Mouse (Mus musculus): ENCODE measurements at regions not wholly inside any gene's neighbourhood (a gene's known extent, or its start where the extent isn't known, plus 50 kb on each side); places are given as distances from the start of the nearest gene placed in this dataset.
"Not testable (repeated sequence)": the region's sequence is repeated elsewhere in the genome, so short reads cannot be mapped to it uniquely, and the experiment has no call there.

DNA sequence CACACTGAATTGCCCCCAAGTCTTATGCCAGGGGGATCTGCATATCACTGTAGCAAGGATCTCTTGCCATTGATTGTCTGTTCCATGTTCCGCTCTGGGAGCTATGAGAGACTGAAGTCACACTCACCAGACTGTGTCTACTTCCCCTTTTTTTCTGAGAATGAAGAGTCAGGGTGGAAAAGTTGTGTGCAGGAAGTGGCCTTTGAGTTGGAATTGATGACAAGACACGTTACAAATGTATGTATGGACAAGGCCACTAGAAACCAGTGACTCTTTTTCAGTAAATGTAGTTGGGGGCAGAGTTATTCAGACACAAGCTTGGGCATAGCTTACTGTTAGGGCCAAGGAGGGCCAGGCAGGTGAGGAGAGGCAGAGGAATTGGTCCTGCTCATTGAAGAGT lies 70.4 kb upstream of the Creb5 start:
- Histone ChIP-seq H3K4me2 (ENCODE audit: low read length) (no peak overlapping the region), H3K4me3 (replicated peaks; ENCODE audit: low read depth, low read length) (no peak overlapping the region), H3K27ac (replicated peaks; ENCODE audit: low read depth, low read length) (no peak overlapping the region), H3K36me3 (ENCODE audit: control insufficient read depth, insufficient read depth, low read length) (no peaks in the 10 kb centered on the region), H3K9ac (replicated peaks; ENCODE audit: low read length) (no peak overlapping the region), H3K4me1 (ENCODE audit: control insufficient read depth, insufficient read depth, low read length) (peaks cover 3% of the 10 kb centered on the region; the same call in 1 of the 2 replicates), H3K27me3 (ENCODE audit: control insufficient read depth, insufficient read depth, low read length) (no peaks in the 10 kb centered on the region), H3K9me3 (ENCODE audit: control insufficient read depth, low read length) (no peaks in the 10 kb centered on the region)
- WGBS = 85% methylated on average over 2 of the region's 2 CpGs
- ATAC-seq (ENCODE audit: low FRiP score, low TSS enrichment) (no peak), DNase-seq (no peak)

DNA sequence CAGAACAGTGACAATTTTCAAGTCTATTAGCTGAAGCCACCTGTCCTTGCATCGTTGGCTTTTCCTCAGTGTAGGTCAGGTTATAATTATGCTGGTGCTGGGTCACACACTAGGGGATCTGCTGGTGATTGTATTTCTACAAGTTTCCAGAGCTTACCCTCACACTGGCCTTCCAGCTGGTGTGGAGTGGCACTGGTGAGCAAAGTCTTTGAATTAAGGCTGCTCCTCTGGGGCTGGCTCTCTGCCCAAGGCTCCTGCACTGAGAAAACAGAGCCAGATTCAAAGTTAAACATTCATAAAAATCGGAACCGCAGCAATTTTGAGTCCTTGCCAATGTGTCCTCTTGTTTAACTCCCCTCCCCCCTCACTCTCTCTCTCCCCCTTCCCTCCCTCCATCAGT lies 75.7 kb upstream of the Creb5 start:
- Histone ChIP-seq H3K27ac (replicated peaks; ENCODE audit: low read depth, low read length) (no peak overlapping the region), H3K27me3 (ENCODE audit: control insufficient read depth, insufficient read depth, low read length) (no peaks in the 10 kb centered on the region), H3K4me2 (ENCODE audit: low read length) (no peak overlapping the region), H3K9me3 (ENCODE audit: control insufficient read depth, low read length) (no peaks in the 10 kb centered on the region), H3K4me3 (replicated peaks; ENCODE audit: low read depth, low read length) (no peak overlapping the region), H3K36me3 (ENCODE audit: control insufficient read depth, insufficient read depth, low read length) (no peaks in the 10 kb centered on the region), H3K4me1 (ENCODE audit: control insufficient read depth, insufficient read depth, low read length) (no peaks in the 10 kb centered on the region), H3K9ac (replicated peaks; ENCODE audit: low read length) (no peak overlapping the region)
- 60% methylated on average over 3 of the region's 3 CpGs for WGBS
- no peak for ATAC-seq (ENCODE audit: low FRiP score, low TSS enrichment)
- DNase-seq = peak; percentile 53

DNA sequence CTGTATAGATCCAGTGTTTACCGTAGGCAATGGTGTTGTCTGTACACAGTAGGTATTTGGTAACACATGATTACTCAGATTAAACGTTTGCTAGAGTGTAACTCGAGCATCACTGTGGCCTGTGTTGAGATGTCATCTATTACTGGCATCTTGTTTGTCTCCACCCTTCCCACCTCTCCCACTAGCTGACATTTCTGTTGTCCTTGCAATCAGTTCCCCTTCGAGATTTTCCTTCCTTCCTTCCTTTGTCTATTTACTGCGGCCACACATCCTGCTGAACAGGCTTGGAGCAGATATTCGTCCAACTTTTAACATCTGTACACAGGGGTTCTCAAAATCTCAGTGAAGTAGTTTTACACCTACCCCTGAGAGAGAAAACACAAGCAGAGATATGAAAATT lies 77.7 kb upstream of the Creb5 start:
- Histone ChIP-seq H3K27me3 (ENCODE audit: control insufficient read depth, insufficient read depth, low read length) (no peaks in the 10 kb centered on the region), H3K27ac (replicated peaks; ENCODE audit: low read depth, low read length) (no peak overlapping the region), H3K4me3 (replicated peaks; ENCODE audit: low read depth, low read length) (no peak overlapping the region), H3K4me1 (ENCODE audit: control insufficient read depth, insufficient read depth, low read length) (no peaks in the 10 kb centered on the region), H3K9me3 (ENCODE audit: control insufficient read depth, low read length) (no peaks in the 10 kb centered on the region), H3K36me3 (ENCODE audit: control insufficient read depth, insufficient read depth, low read length) (no peaks in the 10 kb centered on the region), H3K9ac (replicated peaks; ENCODE audit: low read length) (no peak overlapping the region), H3K4me2 (ENCODE audit: low read length) (no peak overlapping the region)
- ATAC-seq (ENCODE audit: low FRiP score, low TSS enrichment) = no peak
- 77% methylated on average over 6 of the region's 6 CpGs for WGBS
- DNase-seq = no peak

DNA sequence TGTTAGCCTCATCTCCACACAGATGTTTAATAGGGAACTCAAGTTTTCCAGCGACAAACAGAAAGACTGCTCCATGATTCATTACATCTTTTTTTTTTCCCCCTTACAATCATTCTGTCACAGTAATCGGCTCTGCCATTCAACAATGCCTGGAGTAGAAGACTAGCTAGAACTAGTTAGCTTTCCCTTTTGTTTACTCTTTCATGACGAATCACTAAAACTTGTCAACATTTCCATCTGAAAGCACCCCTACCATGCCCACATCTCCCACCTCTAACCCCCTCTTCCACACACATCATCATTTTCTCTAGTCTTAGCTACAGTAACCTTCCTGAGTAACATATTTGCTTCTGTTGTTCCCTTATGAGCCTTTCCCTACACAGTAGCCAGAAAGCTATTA lies 78.6 kb upstream of the Creb5 start:
- H3K36me3 ChIP-seq (ENCODE audit: control insufficient read depth, insufficient read depth, low read length) = no peaks in the 10 kb centered on the region
- WGBS = 37% methylated on average over 3 of the region's 3 CpGs
- no peak for DNase-seq
- H3K9me3 ChIP-seq (ENCODE audit: control insufficient read depth, low read length) = no peaks in the 10 kb centered on the region
- no peaks in the 10 kb centered on the region for H3K27me3 ChIP-seq (ENCODE audit: control insufficient read depth, insufficient read depth, low read length)
- H3K27ac ChIP-seq (replicated peaks; ENCODE audit: low read depth, low read length) = no peak overlapping the region
- H3K4me3 ChIP-seq (replicated peaks; ENCODE audit: low read depth, low read length) = no peak overlapping the region
- ATAC-seq (ENCODE audit: low FRiP score, low TSS enrichment) = no peak
- no peaks in the 10 kb centered on the region for H3K4me1 ChIP-seq (ENCODE audit: control insufficient read depth, insufficient read depth, low read length)
- no peak overlapping the region for H3K4me2 ChIP-seq (ENCODE audit: low read length)
- H3K9ac ChIP-seq (replicated peaks; ENCODE audit: low read length) = no peak overlapping the region

DNA sequence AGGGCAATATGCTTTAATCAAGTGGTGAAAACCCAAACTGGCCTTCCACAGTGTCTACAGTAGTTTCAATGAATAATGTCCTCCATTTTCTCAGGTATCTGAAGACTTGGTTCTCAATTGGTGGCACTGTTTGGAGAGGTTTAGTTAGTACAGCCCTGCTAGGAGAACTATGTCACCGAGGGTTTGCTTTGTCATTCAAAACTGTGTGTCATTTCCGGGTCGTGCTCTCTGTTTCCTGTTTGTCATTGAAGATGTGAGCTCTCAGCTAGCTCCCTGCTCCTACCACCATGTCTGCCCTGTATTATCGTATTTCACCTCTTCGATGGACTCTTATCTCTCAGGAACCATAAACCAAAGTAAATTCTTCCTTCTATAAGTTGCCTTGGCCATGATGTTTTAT lies 79.3 kb upstream of the Creb5 start:
- no peaks in the 10 kb centered on the region for H3K9me3 ChIP-seq (ENCODE audit: control insufficient read depth, low read length)
- no peak overlapping the region for H3K9ac ChIP-seq (replicated peaks; ENCODE audit: low read length)
- WGBS = 79% methylated on average over 5 of the region's 5 CpGs
- ATAC-seq (ENCODE audit: low FRiP score, low TSS enrichment) = no peak
- no peaks in the 10 kb centered on the region for H3K36me3 ChIP-seq (ENCODE audit: control insufficient read depth, insufficient read depth, low read length)
- H3K4me1 ChIP-seq (ENCODE audit: control insufficient read depth, insufficient read depth, low read length) = no peaks in the 10 kb centered on the region
- no peak for DNase-seq
- H3K4me2 ChIP-seq (ENCODE audit: low read length) = no peak overlapping the region
- H3K27me3 ChIP-seq (ENCODE audit: control insufficient read depth, insufficient read depth, low read length) = no peaks in the 10 kb centered on the region
- no peak overlapping the region for H3K4me3 ChIP-seq (replicated peaks; ENCODE audit: low read depth, low read length)
- no peak overlapping the region for H3K27ac ChIP-seq (replicated peaks; ENCODE audit: low read depth, low read length)

DNA sequence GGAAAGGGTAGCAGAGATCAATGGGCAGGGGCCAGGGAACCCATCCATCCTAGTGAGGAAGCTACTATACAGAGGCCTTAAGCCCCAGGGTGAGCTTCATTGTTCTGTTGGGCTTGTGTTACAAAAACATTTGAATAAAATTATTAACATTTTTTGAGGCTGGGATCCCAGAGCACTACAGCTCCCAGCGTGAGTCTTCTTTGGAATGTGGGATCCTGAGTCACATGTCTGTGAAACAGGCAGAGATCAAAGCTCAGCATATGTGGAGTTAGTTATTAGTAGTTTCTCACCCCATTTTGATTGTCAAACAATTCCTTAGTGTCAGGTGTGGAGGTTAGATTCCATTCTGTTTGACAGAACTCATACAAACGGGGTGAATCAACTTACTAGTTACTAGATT lies 79.7 kb upstream of the Creb5 start:
- Histone ChIP-seq H3K36me3 (ENCODE audit: control insufficient read depth, insufficient read depth, low read length) (no peaks in the 10 kb centered on the region), H3K27me3 (ENCODE audit: control insufficient read depth, insufficient read depth, low read length) (no peaks in the 10 kb centered on the region), H3K4me1 (ENCODE audit: control insufficient read depth, insufficient read depth, low read length) (no peaks in the 10 kb centered on the region), H3K9me3 (ENCODE audit: control insufficient read depth, low read length) (no peaks in the 10 kb centered on the region), H3K4me3 (replicated peaks; ENCODE audit: low read depth, low read length) (no peak overlapping the region), H3K27ac (replicated peaks; ENCODE audit: low read depth, low read length) (no peak overlapping the region), H3K4me2 (ENCODE audit: low read length) (no peak overlapping the region), H3K9ac (replicated peaks; ENCODE audit: low read length) (no peak overlapping the region)
- WGBS = 64% methylated on average over 2 of the region's 2 CpGs
- DNase-seq (no peak), ATAC-seq (ENCODE audit: low FRiP score, low TSS enrichment) (no peak)

DNA sequence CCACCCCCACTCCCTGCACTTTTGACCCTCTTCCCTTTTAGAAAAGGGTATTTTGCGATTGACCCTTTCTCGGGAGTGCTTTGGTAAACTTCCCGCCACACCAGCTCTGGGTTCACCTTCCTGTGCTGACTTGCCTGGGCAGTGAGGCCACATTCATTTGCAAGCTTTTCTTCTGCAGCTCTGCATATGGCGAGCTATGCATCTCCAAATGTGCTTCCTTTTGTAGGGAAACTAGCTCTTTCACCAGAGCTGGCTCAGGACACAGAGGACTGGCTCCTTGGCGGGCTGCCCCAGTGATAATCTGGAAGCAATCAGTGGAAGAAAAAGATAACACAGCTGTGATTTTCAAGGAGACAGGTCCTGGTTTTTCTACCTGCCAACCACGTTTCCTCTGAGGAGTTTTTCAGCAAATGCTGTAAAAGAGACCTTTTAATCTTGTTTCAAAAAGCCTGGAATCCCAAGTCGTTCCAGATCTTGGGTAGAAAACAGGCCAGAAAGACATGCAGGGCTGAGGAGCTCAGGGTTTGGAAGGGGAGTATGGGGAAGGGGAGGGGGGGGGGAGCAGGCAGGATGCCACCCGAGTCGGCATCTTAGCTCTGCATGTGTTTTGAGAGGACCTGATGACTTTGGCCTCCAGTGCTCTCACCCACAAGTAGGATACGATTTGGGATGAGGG lies 85.7 kb upstream of the Creb5 start:
- H3K4me1 ChIP-seq (ENCODE audit: control insufficient read depth, insufficient read depth, low read length) = 0 out of 2 replicates have a peak, but pooled peaks cover 8% of the 10 kb centered on the region
- no peak overlapping the region for H3K4me2 ChIP-seq (ENCODE audit: low read length)
- DNase-seq (peak; percentile 44), ATAC-seq (ENCODE audit: low FRiP score, low TSS enrichment) (no peak)
- H3K9me3 ChIP-seq (ENCODE audit: control insufficient read depth, low read length) = no peaks in the 10 kb centered on the region
- H3K4me3 ChIP-seq (replicated peaks; ENCODE audit: low read depth, low read length) = no peak overlapping the region
- H3K27ac ChIP-seq (replicated peaks; ENCODE audit: low read depth, low read length) = no peak overlapping the region
- 29% methylated on average over 10 of the region's 10 CpGs for WGBS
- H3K27me3 ChIP-seq (ENCODE audit: control insufficient read depth, insufficient read depth, low read length) = no peaks in the 10 kb centered on the region
- no peaks in the 10 kb centered on the region for H3K36me3 ChIP-seq (ENCODE audit: control insufficient read depth, insufficient read depth, low read length)
- no peak overlapping the region for H3K9ac ChIP-seq (replicated peaks; ENCODE audit: low read length)

DNA sequence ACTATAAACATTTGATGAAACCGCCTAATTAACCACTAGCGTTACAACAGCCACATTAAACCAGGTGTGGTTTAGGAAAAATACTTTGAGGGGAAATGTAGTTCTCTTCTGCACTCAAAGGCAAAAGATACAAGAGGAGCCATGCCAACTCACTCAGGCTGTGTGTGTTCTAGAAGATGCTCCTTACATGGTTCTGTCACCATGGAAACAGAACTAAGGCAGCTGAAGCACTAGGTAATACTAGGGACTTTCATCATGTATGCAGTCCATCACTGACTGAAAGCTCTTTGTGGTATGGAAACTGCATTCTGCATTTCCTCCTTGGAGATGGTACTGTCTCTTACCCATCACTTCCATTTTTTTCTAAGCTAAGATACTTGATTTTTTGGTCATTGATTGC lies 87.6 kb upstream of the Creb5 start:
- H3K4me2 ChIP-seq (ENCODE audit: low read length) = no peak overlapping the region
- H3K9me3 ChIP-seq (ENCODE audit: control insufficient read depth, low read length) = no peaks in the 10 kb centered on the region
- no peaks in the 10 kb centered on the region for H3K36me3 ChIP-seq (ENCODE audit: control insufficient read depth, insufficient read depth, low read length)
- no peaks in the 10 kb centered on the region for H3K27me3 ChIP-seq (ENCODE audit: control insufficient read depth, insufficient read depth, low read length)
- H3K27ac ChIP-seq (replicated peaks; ENCODE audit: low read depth, low read length) = no peak overlapping the region
- H3K4me3 ChIP-seq (replicated peaks; ENCODE audit: low read depth, low read length) = no peak overlapping the region
- H3K4me1 ChIP-seq (ENCODE audit: control insufficient read depth, insufficient read depth, low read length) = 0 out of 2 replicates have a peak, but pooled peaks cover 8% of the 10 kb centered on the region
- no peak overlapping the region for H3K9ac ChIP-seq (replicated peaks; ENCODE audit: low read length)
- ATAC-seq (ENCODE audit: low FRiP score, low TSS enrichment) (no peak), DNase-seq (peak; percentile 43)
- WGBS = 89% methylated on average over 2 of the region's 2 CpGs

DNA sequence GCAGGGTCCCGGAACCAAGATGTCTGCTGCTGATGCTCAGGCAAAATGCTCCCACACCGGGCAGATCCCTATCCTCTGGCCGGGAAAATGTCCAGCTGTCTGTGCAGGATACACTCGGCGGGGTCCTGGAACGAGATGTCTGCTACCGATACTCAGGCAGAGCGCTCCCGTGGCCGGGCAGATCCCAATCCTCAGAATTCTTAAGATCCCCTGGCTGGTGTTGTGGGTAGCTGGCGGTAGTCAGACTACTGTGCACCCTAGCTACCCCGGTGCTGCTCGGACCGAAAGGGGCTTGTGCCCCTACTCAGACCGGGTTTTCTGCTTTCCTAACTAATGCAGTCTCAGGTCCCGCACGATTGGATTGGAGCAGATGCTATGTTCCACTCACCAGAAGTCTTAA lies 104.9 kb upstream of the Creb5 start:
- H3K9ac ChIP-seq (replicated peaks; ENCODE audit: low read length); H3K4me2 ChIP-seq (ENCODE audit: low read length); H3K4me3 ChIP-seq (replicated peaks; ENCODE audit: low read depth, low read length); H3K36me3 ChIP-seq (ENCODE audit: control insufficient read depth, insufficient read depth, low read length); H3K27ac ChIP-seq (replicated peaks; ENCODE audit: low read depth, low read length); H3K4me1 ChIP-seq (ENCODE audit: control insufficient read depth, insufficient read depth, low read length); DNase-seq; H3K27me3 ChIP-seq (ENCODE audit: control insufficient read depth, insufficient read depth, low read length); H3K9me3 ChIP-seq (ENCODE audit: control insufficient read depth, low read length); ATAC-seq (ENCODE audit: low FRiP score, low TSS enrichment): not testable (repeated sequence)
- WGBS = 92% methylated on average over 17 of the region's 17 CpGs
